Mouse (Mus musculus) ES-E14 (cell line): ENCODE measurements around the gene Bod1.

ENCODE experiments used
- CHD2 ChIP-seq: IDR thresholded peaks from 2 replicates; pipeline ENCODE4 v1.6.1; 2014; ENCODE audit warnings: mild to moderate bottlenecking, low read depth, low read length, inconsistent platforms
- HCFC1 ChIP-seq: IDR thresholded peaks from 2 replicates; pipeline ENCODE4 v1.6.1; 2012; ENCODE audit warnings: low read length, inconsistent platforms, borderline replicate concordance; ENCODE audit not compliant: insufficient read depth
- ZNF384 ChIP-seq: IDR thresholded peaks from 2 replicates; pipeline ENCODE4 v1.6.1; 2012; ENCODE audit warnings: low read depth, low read length, inconsistent platforms

- TF ChIP-seq HCFC1 (no peak), ZNF384 (no peak), CHD2 (no peak)
Measured at GRCm38 (mm10) chr11:31675430-31675829, 3.7 kb upstream of the Bod1 start.
